Comparison of ENCODE assay signal across 10 mouse cellular contexts in the genomic region with DNA sequence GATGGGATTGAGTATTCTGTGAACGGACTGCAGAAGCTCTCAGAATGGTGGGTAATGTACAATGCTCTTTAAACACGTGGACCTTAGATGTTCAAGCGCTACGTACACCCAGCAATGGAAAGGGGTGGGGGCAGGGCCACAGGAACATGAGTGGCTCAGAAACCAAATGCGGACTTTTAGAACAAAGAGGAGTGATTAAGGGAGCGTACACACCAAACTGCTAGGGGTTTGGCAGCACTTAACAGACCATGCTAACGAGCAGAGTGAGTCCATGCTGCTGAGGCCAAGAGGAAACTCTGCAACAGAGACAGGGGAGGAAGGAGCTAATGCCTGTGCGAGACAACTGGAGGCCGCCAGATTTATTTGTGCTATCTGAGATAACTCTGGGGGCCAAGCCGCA. TPM values are rescaled to one million over a fixed set of nuclear protein-coding genes. Genes with fewer than 3 reads are reported as not detected.
DNase-seq lines count a peak whose midpoint lies in the region; ATAC-seq and TF ChIP-seq lines count a peak whose summit lies in the region.
"Had no signal": no experiment of that assay in that cellular context is flagged by ENCODE, and none has a peak within 500 bp of the region (broad histone marks: within the 10 kb centered on the region; RNA-seq: fewer than 3 reads in every experiment).

No protein-coding gene starts in this region.

- peak overlapping the region in 1 of 2 experiments; percentile 31; a peak in 1 of 4 replicates for H3K27ac ChIP-seq in heart, embryonic 14.5 days (replicated peaks in 1 of 2; ENCODE audit: control insufficient read depth in 1 of 2, insufficient read depth in 1 of 2, low read depth in 2 of 2, low read length in 2 of 2)
- no peak overlapping the region for H3K27ac ChIP-seq in neural tube, embryonic 12.5 days
- H3K27ac ChIP-seq in intestine, embryonic 16.5 days (ENCODE audit: low read length), result no peak overlapping the region
- H3K27ac ChIP-seq in stomach, postnatal 0 days (replicated peaks), result no peak overlapping the region
- H3K27ac ChIP-seq: hindbrain, embryonic 15.5 days had no signal

- no peak for DNase-seq in heart, adult 9 months (ENCODE audit: low spot score in 2 of 2)
- DNase-seq in neural tube, embryonic 10.5 days (ENCODE audit: extremely low spot score, low spot score), result no peak
- DNase-seq in stomach, postnatal 0 days (ENCODE audit: low spot score), result no peak
- no peak for DNase-seq in left cerebral cortex, adult 8-10 months (ENCODE audit: low spot score in 2 of 2)
- DNase-seq in layer of hippocampus, postnatal 14 days (ENCODE audit: low spot score in 2 of 2), result no peak

- no peak overlapping the region for H3K4me3 ChIP-seq in heart, embryonic 14.5 days (ENCODE audit: control insufficient read depth in 1 of 2, insufficient read depth in 1 of 2, low read depth in 1 of 2, low read length in 2 of 2)
- H3K4me3 ChIP-seq in neural tube, embryonic 12.5 days, result no peak overlapping the region
- no peak overlapping the region for H3K4me3 ChIP-seq in intestine, embryonic 16.5 days (ENCODE audit: low read length)
- no peak overlapping the region for H3K4me3 ChIP-seq in stomach, postnatal 0 days (ENCODE audit: low read depth, low read length)
- H3K4me3 ChIP-seq: hindbrain, embryonic 15.5 days had no signal

- TF ChIP-seq CTCF in stomach, postnatal 0 days (IDR thresholded peaks at IDR 0.05; ENCODE audit: low read depth), result no peak

- WGBS in heart, embryonic 14.5 days, result 18% methylated on average over 10 of the region's 10 CpGs
- 24% methylated on average over 10 of the region's 10 CpGs for WGBS in neural tube, embryonic 12.5 days
- WGBS in intestine, embryonic 16.5 days, result 14% methylated on average over 10 of the region's 10 CpGs
- WGBS in stomach, postnatal 0 days, result 16% methylated on average over 10 of the region's 10 CpGs

- H3K4me2 ChIP-seq in heart, embryonic 14.5 days (ENCODE audit: low read length), result peak overlapping the region; percentile 9
- peak overlapping the region; percentile 18; the same call in 1 of the 2 replicates for H3K4me2 ChIP-seq in neural tube, embryonic 12.5 days (replicated peaks)
- H3K4me2 ChIP-seq in intestine, embryonic 16.5 days (ENCODE audit: low read depth, low read length), result peak overlapping the region; percentile 23; the same call in 1 of the 2 replicates
- no peak overlapping the region; the same call in 1 of the 2 replicates for H3K4me2 ChIP-seq in stomach, postnatal 0 days (replicated peaks; ENCODE audit: low read depth)
- H3K4me2 ChIP-seq: hindbrain, embryonic 15.5 days had no signal

- TF ChIP-seq EP300 in stomach, postnatal 0 days (optimal IDR thresholded peaks at IDR 0.05), result no peak

- H3K9ac ChIP-seq in heart, embryonic 14.5 days (ENCODE audit: low read length), result no peak overlapping the region; the same call in 1 of the 2 replicates
- no peak overlapping the region for H3K9ac ChIP-seq in neural tube, embryonic 12.5 days
- no peak overlapping the region for H3K9ac ChIP-seq in intestine, embryonic 16.5 days (ENCODE audit: low read depth, low read length)
- H3K9ac ChIP-seq in stomach, postnatal 0 days (ENCODE audit: low read length), result no peak overlapping the region; the same call in 1 of the 2 replicates
- H3K9ac ChIP-seq: hindbrain, embryonic 15.5 days had no signal

- ATAC-seq in heart, embryonic 14.5 days (ENCODE audit: insufficient number of reproducible peaks, insufficient read depth, low FRiP score, low read depth), result peak; percentile 57
- no peak for ATAC-seq in neural tube, embryonic 12.5 days (ENCODE audit: low FRiP score, low read depth)
- ATAC-seq in intestine, embryonic 16.5 days, result peak; percentile 43; the same call in 1 of the 2 replicates
- 0 out of 2 replicates have a peak, but pooled peaks have one; percentile 27 for ATAC-seq in stomach, postnatal 0 days (ENCODE audit: low FRiP score, low TSS enrichment)

- no peaks in the 10 kb centered on the region for H3K36me3 ChIP-seq in heart, embryonic 14.5 days (ENCODE audit: control insufficient read depth, insufficient read depth, low read length)
- no peaks in the 10 kb centered on the region for H3K36me3 ChIP-seq in neural tube, embryonic 12.5 days
- H3K36me3 ChIP-seq in intestine, embryonic 16.5 days (ENCODE audit: control insufficient read depth, insufficient read depth, low read length), result no peaks in the 10 kb centered on the region
- H3K36me3 ChIP-seq in stomach, postnatal 0 days (ENCODE audit: control insufficient read depth, insufficient read depth, low read length), result no peaks in the 10 kb centered on the region
- H3K36me3 ChIP-seq: hindbrain, embryonic 15.5 days had no signal

- H3K4me1 ChIP-seq in heart, embryonic 14.5 days (ENCODE audit: control insufficient read depth in 2 of 2, insufficient read depth in 2 of 2, low read length in 2 of 2), result peaks cover 2 to 9% of the 10 kb centered on the region in 2 experiments; a peak in 2 of 4 replicates
- H3K4me1 ChIP-seq in neural tube, embryonic 12.5 days, result peaks cover 13% of the 10 kb centered on the region
- H3K4me1 ChIP-seq in intestine, embryonic 16.5 days (ENCODE audit: control insufficient read depth, insufficient read depth, low read length), result peaks cover 12% of the 10 kb centered on the region
- no peaks in the 10 kb centered on the region; the same call in 1 of the 2 replicates for H3K4me1 ChIP-seq in stomach, postnatal 0 days (replicated peaks; ENCODE audit: control insufficient read depth, insufficient read depth)

- H3K27me3 ChIP-seq in heart, embryonic 14.5 days (ENCODE audit: control insufficient read depth, insufficient read depth, low read length), result peaks cover 3% of the 10 kb centered on the region; the same call in 1 of the 2 replicates
- H3K27me3 ChIP-seq in neural tube, embryonic 12.5 days (replicated peaks), result peaks cover 3% of the 10 kb centered on the region; the same call in 1 of the 2 replicates
- H3K27me3 ChIP-seq in intestine, embryonic 16.5 days (replicated peaks; ENCODE audit: control insufficient read depth, insufficient read depth, low read length), result no peaks in the 10 kb centered on the region
- no peaks in the 10 kb centered on the region for H3K27me3 ChIP-seq in stomach, postnatal 0 days (ENCODE audit: control insufficient read depth, insufficient read depth, low read length)
- H3K27me3 ChIP-seq: hindbrain, embryonic 15.5 days had no signal

- H3K9me3 ChIP-seq in heart, embryonic 14.5 days (ENCODE audit: control insufficient read depth, low read length), result 0 out of 2 replicates have a peak, but pooled peaks cover under 1% of the 10 kb centered on the region
- no peaks in the 10 kb centered on the region for H3K9me3 ChIP-seq in neural tube, embryonic 12.5 days
- no peaks in the 10 kb centered on the region for H3K9me3 ChIP-seq in intestine, embryonic 16.5 days (ENCODE audit: control insufficient read depth, low read length)
- H3K9me3 ChIP-seq in stomach, postnatal 0 days (ENCODE audit: control insufficient read depth, low read length), result no peaks in the 10 kb centered on the region
- H3K9me3 ChIP-seq: hindbrain, embryonic 15.5 days had no signal

RNA-seq across cellular contexts. Expression of a gene that starts 58.6 kb away (rescaled TPM):
- 0.11 TPM in 1 of 2 replicates, not detected in the other for polyA plus RNA-seq in heart, embryonic 14.5 days (2014; fragmentation: Nextera tagmentation; extraction: Ambion mirVana)
- polyA plus RNA-seq in neural tube, embryonic 12.5 days (2016; fragmentation: Nextera tagmentation; extraction: Ambion mirVana), result 0.16 and 0.22 TPM in 2 replicates
- not detected in 2 replicates for polyA plus RNA-seq in intestine, embryonic 16.5 days (2015; fragmentation: Nextera tagmentation; extraction: Ambion mirVana)
- polyA plus RNA-seq in stomach, postnatal 0 days (2015; fragmentation: Nextera tagmentation; extraction: Ambion mirVana), result 0.17 and 0.31 TPM in 2 replicates
- under 1 TPM in 2 of 4 experiments, not detected in 2; 0.09 to 0.25 TPM for total RNA-seq in left cerebral cortex, adult 8-10 months (2022)
- total RNA-seq in layer of hippocampus, postnatal 14 days (2021), result under 1 TPM; 0.10 to 0.41 TPM
- polyA plus RNA-seq: liver, embryonic 16.5 days had no signal
